Mouse (Mus musculus) MEL (cell line): ENCODE measurements around the gene Gm20388.

Source experiments
- CTCF ChIP-seq, 3 experiments: IDR thresholded peaks in 2 of 3; conservative IDR thresholded peaks in 1 of 3; 2 replicates each; pipeline ENCODE4 v1.5.1; 2011 to 2012; ENCODE audit warnings: low read length in 3 of 3, low read depth in 2 of 3, mild to moderate bottlenecking in 2 of 3, improper control_type of control experiment in 1 of 3, inconsistent platforms in 1 of 3, mixed read lengths in 1 of 3, moderate library complexity in 1 of 3; ENCODE audit not compliant: control insufficient read depth in 1 of 3, insufficient read depth in 1 of 3, poor library complexity in 1 of 3, severe bottlenecking in 1 of 3
- E2F4 ChIP-seq: IDR thresholded peaks from 2 replicates; pipeline ENCODE4 v1.6.1; 2011; ENCODE audit warnings: low read depth, low read length, improper control_type of control experiment, borderline replicate concordance
- EP300 ChIP-seq, 2 experiments: IDR thresholded peaks; 2 replicates each; pipeline ENCODE4 v1.6.1; 2011; ENCODE audit warnings: improper control_type of control experiment in 2 of 2, low read length in 2 of 2, low read depth in 1 of 2, mild to moderate bottlenecking in 1 of 2
- GATA1 ChIP-seq: IDR thresholded peaks from 2 replicates; pipeline ENCODE4 v1.6.1; 2011; ENCODE audit warnings: low read depth, low read length, improper control_type of control experiment
- MAX ChIP-seq: IDR thresholded peaks from 2 replicates; pipeline ENCODE4 v1.6.1; 2011; ENCODE audit warnings: low read length, improper control_type of control experiment
- POLR2A ChIP-seq, 2 experiments: IDR thresholded peaks; 2 replicates each; pipeline ENCODE4 v1.6.1; 2011 to 2012; ENCODE audit warnings: low read length in 2 of 2, mild to moderate bottlenecking in 2 of 2, control low read depth in 1 of 2, improper control_type of control experiment in 1 of 2, low read depth in 1 of 2, moderate library complexity in 1 of 2; ENCODE audit not compliant: control insufficient read depth in 1 of 2, insufficient read depth in 1 of 2, poor library complexity in 1 of 2
- SMC3 ChIP-seq: IDR thresholded peaks from 2 replicates; pipeline ENCODE4 v1.6.1; 2011; ENCODE audit warnings: low read depth, low read length, improper control_type of control experiment
- TAL1 ChIP-seq: IDR thresholded peaks from 2 replicates; pipeline ENCODE4 v1.6.1; 2012; ENCODE audit warnings: mild to moderate bottlenecking, inconsistent platforms, low read length, moderate library complexity, mixed read lengths
- USF1 ChIP-seq: IDR thresholded peaks from 2 replicates; pipeline ENCODE4 v1.6.1; 2014; ENCODE audit warnings: low read depth, mild to moderate bottlenecking, inconsistent platforms, low read length, improper control_type of control experiment, moderate library complexity

DNA sequence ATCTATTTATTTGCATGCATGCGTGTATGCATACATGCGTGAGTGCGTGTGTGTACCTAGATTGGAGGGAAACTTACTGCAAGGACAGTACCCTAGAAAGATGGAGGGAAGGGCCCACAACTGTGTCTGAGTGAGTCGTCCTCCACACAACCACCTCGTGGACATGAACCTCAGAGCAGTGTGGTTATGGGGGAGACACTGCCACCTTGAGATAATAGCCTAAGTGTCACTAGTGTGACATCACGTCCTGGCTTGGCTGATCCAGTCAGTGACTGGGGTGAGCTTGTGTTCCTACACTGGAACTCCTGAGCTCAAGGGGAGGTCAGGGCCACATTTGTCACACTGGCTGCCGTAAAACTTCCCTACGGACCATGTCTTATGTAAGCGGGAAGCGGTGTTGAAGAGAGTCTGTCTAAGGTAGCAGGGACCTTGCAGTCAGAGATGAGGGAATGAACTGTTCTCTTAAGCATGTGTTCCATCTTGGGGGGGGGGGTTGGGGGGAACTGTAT, 1305.9 kb downstream of the Gm20388 start:
- TF ChIP-seq USF1 (no peak), POLR2A (IDR thresholded peaks at IDR 0.05; ENCODE audit: control insufficient read depth in 1 of 2, insufficient read depth in 1 of 2, low read depth in 1 of 2, low read length in 2 of 2, poor library complexity in 1 of 2) (no peak), SMC3 (no peak; the same call in 1 of the 2 replicates), EP300 (IDR thresholded peaks at IDR 0.05; ENCODE audit: low read depth in 1 of 2, low read length in 2 of 2) (no peak), GATA1 (no peak), CTCF (IDR thresholded peaks at IDR 0.05 in 2 of 3, conservative IDR thresholded peaks at IDR 0.05 in 1 of 3; ENCODE audit: control insufficient read depth in 1 of 3, insufficient read depth in 1 of 3, low read depth in 2 of 3, low read length in 3 of 3, poor library complexity in 1 of 3, severe bottlenecking in 1 of 3) (peak in 1 of 3 experiments; percentile 14; a peak in 1 of 6 replicates), MAX (no peak), TAL1 (0 out of 2 replicates have a peak, but pooled peaks have one; percentile 22), E2F4 (no peak)
